Mouse (Mus musculus) CH12.LX (cell line): ENCODE data around the gene Casq2. TPM values are rescaled to one million over a fixed set of nuclear protein-coding genes. Genes with fewer than 3 reads are reported as not detected.

ENCODE experiments used
- DNase-seq: peaks from one replicate; pipeline ENCODE4 v3.0.0-alpha.2; 2013; ENCODE audit errors: extremely low read depth
- H3K27ac ChIP-seq: 2 replicates; pipeline ENCODE4 v1.5.1; 2012; ENCODE audit warnings: low read depth, mild to moderate bottlenecking, control low read depth, moderate library complexity; ENCODE audit not compliant: insufficient read depth
- H3K27me3 ChIP-seq: replicated peaks from 2 replicates; pipeline ENCODE3; 2012; ENCODE audit warnings: inconsistent platforms
- H3K36me3 ChIP-seq, 2 experiments: replicated peaks in 1 of 2; 2 replicates each; pipeline versions ENCODE3 to v1.6.1; 2012; ENCODE audit warnings: inconsistent platforms in 1 of 2, low read length in 1 of 2, mild to moderate bottlenecking in 1 of 2, mixed read lengths in 1 of 2, moderate library complexity in 1 of 2; ENCODE audit not compliant: control insufficient read depth in 1 of 2, insufficient read depth in 1 of 2
- H3K4me1 ChIP-seq, 2 experiments: 2 replicates each; pipeline ENCODE4 v1.6.1; 2012; ENCODE audit warnings: inconsistent platforms in 1 of 2, moderate library complexity in 1 of 2; ENCODE audit not compliant: insufficient read depth in 2 of 2, control insufficient read depth in 1 of 2
- H3K4me2 ChIP-seq: 2 replicates; pipeline ENCODE4 v1.6.1; 2012; ENCODE audit warnings: low read depth, mild to moderate bottlenecking, control low read depth; ENCODE audit not compliant: poor library complexity, insufficient read depth, severe bottlenecking
- H3K4me3 ChIP-seq, 3 experiments: fragments of 150-350 bp in 1 of 3; sonication (generic) in 1 of 3; replicated peaks in 1 of 3; 2 replicates each; pipeline versions ENCODE3 to v1.5.1; 2011 to 2012; ENCODE audit warnings: low read depth in 2 of 3, low read length in 2 of 3, mild to moderate bottlenecking in 2 of 3, moderate library complexity in 2 of 3, control low read depth in 1 of 3, improper control_type of control experiment in 1 of 3, inconsistent platforms in 1 of 3, mixed read lengths in 1 of 3; ENCODE audit not compliant: poor library complexity in 1 of 3
- H3K79me2 ChIP-seq: replicated peaks from 2 replicates; pipeline ENCODE4 v1.6.1; 2012; ENCODE audit warnings: mild to moderate bottlenecking, moderate library complexity; ENCODE audit not compliant: control insufficient read depth, poor library complexity, insufficient read depth, severe bottlenecking; ENCODE audit errors: extremely low read depth
- H3K9ac ChIP-seq: 2 replicates; pipeline ENCODE4 v1.6.1; 2012; ENCODE audit warnings: low read depth, mild to moderate bottlenecking, control low read depth, moderate library complexity; ENCODE audit not compliant: insufficient read depth
- H3K9me3 ChIP-seq: replicated peaks from 2 replicates; pipeline ENCODE3; 2012; ENCODE audit warnings: low read length, inconsistent platforms, mixed read lengths
- CHD2 ChIP-seq: IDR thresholded peaks from 2 replicates; pipeline ENCODE4 v1.6.1; 2011; ENCODE audit warnings: low read length, improper control_type of control experiment
- CTCF ChIP-seq, 2 experiments: IDR thresholded peaks in 1 of 2; conservative IDR thresholded peaks in 1 of 2; 2 replicates each; pipeline ENCODE4 v1.5.1; 2011 to 2012; ENCODE audit warnings: low read depth in 2 of 2, low read length in 2 of 2, improper control_type of control experiment in 1 of 2, inconsistent platforms in 1 of 2, mild to moderate bottlenecking in 1 of 2, moderate library complexity in 1 of 2
- E2F4 ChIP-seq: IDR thresholded peaks from 2 replicates; pipeline ENCODE4 v1.6.1; 2011; ENCODE audit warnings: low read depth, low read length, improper control_type of control experiment; ENCODE audit not compliant: insufficient replicate concordance
- EP300 ChIP-seq: IDR thresholded peaks from 2 replicates; pipeline ENCODE4 v1.6.1; 2011; ENCODE audit warnings: low read length, improper control_type of control experiment
- IRF4 ChIP-seq: IDR thresholded peaks from 2 replicates; pipeline ENCODE4 v1.6.1; 2014; ENCODE audit warnings: low read depth, mild to moderate bottlenecking, inconsistent platforms, low read length, improper control_type of control experiment
- JUN ChIP-seq: IDR thresholded peaks from 2 replicates; pipeline ENCODE4 v1.6.1; 2011; ENCODE audit warnings: low read depth, mild to moderate bottlenecking, low read length, improper control_type of control experiment, moderate library complexity; ENCODE audit not compliant: insufficient read depth
- KAT2A ChIP-seq: IDR thresholded peaks from 2 replicates; pipeline ENCODE4 v1.6.1; 2012; ENCODE audit warnings: low read length, improper control_type of control experiment, inconsistent platforms; ENCODE audit not compliant: insufficient replicate concordance
- MAZ ChIP-seq: IDR thresholded peaks from 2 replicates; pipeline ENCODE4 v1.6.1; 2012; ENCODE audit warnings: low read depth, mild to moderate bottlenecking, inconsistent platforms, low read length, improper control_type of control experiment, moderate library complexity
- MYC ChIP-seq: IDR thresholded peaks from 2 replicates; pipeline ENCODE4 v1.6.1; 2011; ENCODE audit warnings: low read depth, mild to moderate bottlenecking, improper control_type of control experiment, low read length
- NELFE ChIP-seq: IDR thresholded peaks from 2 replicates; pipeline ENCODE4 v1.6.1; 2011; ENCODE audit warnings: low read depth, low read length, improper control_type of control experiment
- NRF1 ChIP-seq: IDR thresholded peaks from 2 replicates; pipeline ENCODE4 v1.6.1; 2014; ENCODE audit warnings: low read depth, mild to moderate bottlenecking, inconsistent platforms, low read length, improper control_type of control experiment, moderate library complexity
- PAX5 ChIP-seq: IDR thresholded peaks from 2 replicates; pipeline ENCODE4 v1.6.1; 2012; ENCODE audit warnings: low read length, inconsistent platforms, mixed read lengths
- POLR2A ChIP-seq: IDR thresholded peaks from 2 replicates; pipeline ENCODE4 v1.6.1; 2011; ENCODE audit warnings: low read depth, mild to moderate bottlenecking, improper control_type of control experiment, low read length
- POLR2AphosphoS2 ChIP-seq: IDR thresholded peaks from 2 replicates; pipeline ENCODE4 v1.6.1; 2011; ENCODE audit warnings: low read depth, low read length, improper control_type of control experiment
- RAD21 ChIP-seq: IDR thresholded peaks from 2 replicates; pipeline ENCODE4 v1.6.1; 2011; ENCODE audit warnings: low read depth, mild to moderate bottlenecking, low read length, improper control_type of control experiment, moderate library complexity
- SIN3A ChIP-seq: IDR thresholded peaks from 2 replicates; pipeline ENCODE4 v1.6.1; 2012; ENCODE audit warnings: low read length, improper control_type of control experiment, inconsistent platforms
- TCF12 ChIP-seq: IDR thresholded peaks from 2 replicates; pipeline ENCODE4 v1.6.1; 2014; ENCODE audit warnings: low read depth, mild to moderate bottlenecking, inconsistent platforms, low read length, improper control_type of control experiment
- USF1 ChIP-seq: IDR thresholded peaks from 2 replicates; pipeline ENCODE4 v1.6.1; 2014; ENCODE audit warnings: low read depth, mild to moderate bottlenecking, inconsistent platforms, low read length, improper control_type of control experiment
- USF2 ChIP-seq: conservative IDR thresholded peaks from 2 replicates; pipeline ENCODE4 v1.6.1; 2011; ENCODE audit warnings: low read depth, low read length, improper control_type of control experiment
- ZMIZ1 ChIP-seq: IDR thresholded peaks from 2 replicates; pipeline ENCODE4 v1.6.1; 2012; ENCODE audit warnings: low read depth, mild to moderate bottlenecking, inconsistent platforms, low read length, improper control_type of control experiment
- ZNF384 ChIP-seq: IDR thresholded peaks from 2 replicates; pipeline ENCODE4 v1.6.1; 2012; ENCODE audit warnings: low read depth, low read length, improper control_type of control experiment, inconsistent platforms
- dilution Hi-C: fragments of 300-500 bp; cut with MboI; formaldehyde crosslinking; loops from 2 replicates; pipeline ENCODE4 v1.14.3; 2020; ENCODE audit warnings: low sequenced_read_pairs; ENCODE audit not compliant: extremely low pct_unique_long_range_greater_than_20kb, extremely low pct_ligation_motif_present
- in situ Hi-C: fragments of 300-500 bp; cut with MboI; formaldehyde crosslinking; loops from 3 replicates; pipeline ENCODE4 v1.14.3; 2019; ENCODE audit warnings: low sequenced_read_pairs, low pct_ligation_motif_present, low pct_unique_long_range_greater_than_20kb, mixed read lengths
- polyA plus RNA-seq: library from polyadenylated mRNA; unstranded; fragments of >175 nt; gene quantifications from 2 replicates; pipeline ENCODE4 v1.2.1, GENCODE M21; 2012; ENCODE audit warnings: low read depth; ENCODE audit not compliant: insufficient read length
- total RNA-seq, 2 experiments: library from RNA; depleted of rRNA; stranded (reverse); fragments of 300-350 nt in 1 of 2; fragments of >200 nt in 1 of 2; gene quantifications; 2 replicates each; pipeline ENCODE4 v1.2.3; 2012 to 2014

The Casq2 gene
- total and polyA plus RNA-seq, 3 experiments: not detected

DNA sequence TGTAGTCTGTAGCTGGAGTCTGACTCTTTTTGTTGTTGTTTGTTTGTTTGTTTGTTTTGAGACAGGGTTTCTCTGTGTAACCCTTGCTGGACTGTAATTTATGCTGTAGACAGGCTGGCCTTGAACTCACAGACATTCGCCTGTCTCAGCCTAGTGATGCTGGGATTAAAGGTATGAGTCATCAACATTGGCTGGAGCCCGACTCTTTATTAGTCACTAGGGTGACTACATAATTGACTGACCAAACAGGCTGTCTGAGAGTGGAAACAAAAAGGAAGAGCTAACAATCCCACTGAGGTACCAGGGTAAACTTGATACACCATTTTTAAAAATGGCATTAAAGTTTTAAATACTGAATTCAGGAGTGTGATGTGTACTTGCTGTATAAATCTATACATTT is 96.4 kb downstream of the Casq2 start:
- DNase-seq: no peak
- H3K79me2 ChIP-seq: no peaks in the 10 kb centered on the region
- H3K4me3 ChIP-seq: no peak overlapping the region
- no peak for TF ChIP-seq ZMIZ1
- TF ChIP-seq ZNF384: no peak
- TF ChIP-seq CTCF (conservative IDR thresholded peaks at IDR 0.05 in 1 of 2, IDR thresholded peaks at IDR 0.05 in 1 of 2; ENCODE audit: low read depth in 2 of 2, low read length in 2 of 2): no peak
- no peak for TF ChIP-seq KAT2A
- no peak for TF ChIP-seq TCF12
- TF ChIP-seq NELFE: no peak
- TF ChIP-seq USF1: no peak
- TF ChIP-seq JUN: no peak
- no peak for TF ChIP-seq IRF4
- no peak for TF ChIP-seq E2F4
- no peak for TF ChIP-seq MAZ
- TF ChIP-seq NRF1: no peak
- TF ChIP-seq PAX5: no peak
- TF ChIP-seq POLR2A: no peak
- TF ChIP-seq EP300: no peak
- no peak for TF ChIP-seq CHD2
- TF ChIP-seq POLR2AphosphoS2: no peak
- TF ChIP-seq SIN3A: no peak
- no peak for TF ChIP-seq MYC
- no peak overlapping the region for H3K27ac ChIP-seq
- H3K9ac ChIP-seq: no peak overlapping the region
- H3K27me3 ChIP-seq: no peaks in the 10 kb centered on the region
- peaks cover 3% of the 10 kb centered on the region for H3K9me3 ChIP-seq
- in situ Hi-C loops: no loop called here
- no peak overlapping the region for H3K4me2 ChIP-seq
- H3K4me1 ChIP-seq: no peaks in the 10 kb centered on the region
- no peaks in the 10 kb centered on the region for H3K36me3 ChIP-seq
- dilution Hi-C loops: no loop called here

DNA sequence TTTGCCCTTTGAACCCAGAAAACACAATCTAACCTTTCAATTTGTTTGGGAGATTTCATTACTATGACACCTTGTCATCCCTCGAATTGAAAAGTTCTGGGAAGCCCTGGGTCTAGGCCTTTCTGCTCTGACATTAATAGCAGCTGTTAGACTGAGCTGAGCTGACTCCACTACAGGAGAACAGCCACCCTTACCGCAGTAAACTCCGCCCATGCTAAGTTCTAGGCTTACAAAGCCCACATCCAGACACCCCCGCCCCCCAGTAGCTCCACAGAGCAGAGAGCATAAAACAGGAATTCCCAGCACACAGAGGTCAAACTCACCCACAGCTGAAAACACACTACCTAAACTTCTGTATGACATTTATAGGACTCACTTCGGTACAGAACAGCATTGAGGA is 98.5 kb downstream of the Casq2 start:
- dilution Hi-C loops (no loop called here), in situ Hi-C loops (no loop called here)
- Histone ChIP-seq H3K27ac (no peak overlapping the region), H3K79me2 (no peaks in the 10 kb centered on the region), H3K27me3 (no peaks in the 10 kb centered on the region), H3K9me3 (peaks cover 3% of the 10 kb centered on the region), H3K4me3 (no peak overlapping the region), H3K4me1 (no peaks in the 10 kb centered on the region), H3K4me2 (no peak overlapping the region), H3K36me3 (no peaks in the 10 kb centered on the region), H3K9ac (no peak overlapping the region)
- no peak for DNase-seq
- TF ChIP-seq USF2 (no peak), ZMIZ1 (no peak), RAD21 (no peak)
- TF ChIP-seq, all 38 proteins: peak for 0
